Mouse (Mus musculus): Measurements from ENCODE around the gene Shisa9. TPM values are rescaled to one million over a fixed set of nuclear protein-coding genes. Genes with fewer than 3 reads are reported as not detected.

The Shisa9 gene
- total RNA-seq, 2 experiments from 2014 or later = 49.7 to 56.6 TPM

DNA sequence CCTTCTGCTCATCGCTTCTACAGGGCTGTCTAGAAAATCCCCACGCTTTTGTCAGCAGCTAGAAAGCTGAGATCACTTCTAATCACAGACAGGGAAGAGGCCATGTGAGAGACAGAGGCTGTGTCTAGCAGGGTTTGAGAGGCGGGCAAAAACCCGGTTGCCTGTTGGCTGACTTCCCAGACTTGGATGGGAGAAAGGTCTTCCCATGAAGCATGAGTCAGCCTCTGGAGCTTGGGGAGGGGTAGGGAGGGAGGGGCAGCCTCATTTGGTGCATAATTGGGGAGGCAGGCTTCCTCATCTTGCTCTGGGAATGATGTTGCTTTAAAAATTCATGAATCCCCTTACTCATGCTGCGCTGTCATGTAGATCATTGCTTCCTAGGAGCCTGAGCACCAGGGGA, 57.0 kb downstream of the Shisa9 start:
- peak in 1 of 2 experiments; percentile 33 for DNase-seq (ENCODE audit: extremely low spot score in 1 of 2, low spot score in 1 of 2)

DNA sequence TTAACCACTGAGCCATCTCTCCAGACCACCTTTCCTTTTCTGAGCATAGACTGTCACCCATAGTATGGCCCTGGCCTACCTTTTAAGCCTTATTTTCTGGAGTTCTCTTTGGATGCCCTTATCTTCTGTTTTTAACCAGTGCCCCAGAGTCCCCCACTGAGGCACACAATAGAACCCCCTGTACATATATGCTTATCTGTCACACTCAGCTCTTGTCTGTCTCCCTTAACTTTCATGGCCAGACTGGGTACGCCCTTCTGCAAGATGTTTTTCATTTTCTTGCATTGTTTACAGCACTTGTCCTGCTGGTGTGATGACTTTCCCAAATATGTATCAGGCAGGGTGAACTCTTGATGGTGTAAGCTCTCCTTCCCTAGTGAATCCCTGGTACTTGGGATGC, 68.1 kb downstream of the Shisa9 start:
- no peak for DNase-seq (ENCODE audit: extremely low spot score in 1 of 2, low spot score in 1 of 2)

DNA sequence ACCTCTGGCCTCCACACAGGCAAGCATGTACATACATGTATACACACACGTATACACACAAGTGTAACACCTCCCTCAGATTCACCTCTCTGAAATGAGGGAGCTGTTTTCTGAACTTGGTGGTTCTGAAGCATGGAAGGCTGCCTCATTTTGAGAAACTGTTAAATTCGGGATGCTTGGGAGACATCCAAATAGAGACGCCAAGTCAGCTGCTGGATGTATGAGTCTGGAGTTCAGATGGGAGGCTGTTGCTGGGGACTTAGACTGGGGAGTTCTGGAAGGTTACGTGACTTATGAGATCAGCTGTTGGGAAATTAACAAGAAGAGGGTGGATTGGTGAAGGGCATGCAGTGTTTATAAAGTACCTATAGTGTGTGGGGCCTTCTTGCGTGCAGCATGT, 88.7 kb downstream of the Shisa9 start:
- DNase-seq (ENCODE audit: extremely low spot score in 1 of 2, low spot score in 1 of 2) = no peak

DNA sequence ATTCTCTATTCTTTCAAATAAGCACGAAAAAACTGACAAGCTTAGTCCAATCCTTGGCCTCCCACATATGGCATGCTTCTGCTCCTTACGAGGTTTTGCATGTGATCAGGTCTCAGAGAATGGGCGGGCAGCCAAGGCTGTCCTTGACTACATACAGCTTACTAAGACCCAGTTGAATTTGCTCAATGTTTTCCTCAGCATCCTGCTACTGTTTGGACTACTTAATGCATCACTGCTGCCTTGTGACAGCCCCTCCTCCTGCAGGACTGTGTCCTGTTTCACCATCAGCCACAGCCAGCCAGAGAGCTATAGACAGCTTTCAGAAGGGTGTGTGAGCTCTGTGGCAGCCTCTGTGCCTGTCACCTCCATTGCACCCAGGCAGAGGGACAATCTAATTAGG, 92.4 kb downstream of the Shisa9 start:
- no peak for DNase-seq (ENCODE audit: extremely low spot score in 1 of 2, low spot score in 1 of 2)

DNA sequence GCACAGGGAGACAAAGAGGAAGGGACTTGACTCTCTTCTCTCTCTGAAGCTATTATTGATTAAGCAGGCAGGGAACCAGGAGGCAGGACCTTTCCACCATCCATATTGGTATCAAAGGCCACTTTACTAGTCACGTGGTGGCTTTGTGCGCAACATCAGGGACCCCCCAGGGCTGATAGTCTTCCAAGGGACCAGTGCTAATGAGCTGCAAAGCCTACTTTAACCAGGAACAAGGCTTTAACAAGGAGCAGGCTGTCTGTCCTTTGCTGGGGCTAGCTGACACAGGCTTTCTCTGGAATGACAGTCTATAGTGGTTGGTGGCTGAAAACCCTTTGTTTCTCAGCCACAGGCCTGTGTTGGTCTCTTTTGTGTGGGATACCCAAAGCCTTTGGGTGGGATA, 92.8 kb downstream of the Shisa9 start:
- no peak for DNase-seq (ENCODE audit: extremely low spot score in 1 of 2, low spot score in 1 of 2)

DNA sequence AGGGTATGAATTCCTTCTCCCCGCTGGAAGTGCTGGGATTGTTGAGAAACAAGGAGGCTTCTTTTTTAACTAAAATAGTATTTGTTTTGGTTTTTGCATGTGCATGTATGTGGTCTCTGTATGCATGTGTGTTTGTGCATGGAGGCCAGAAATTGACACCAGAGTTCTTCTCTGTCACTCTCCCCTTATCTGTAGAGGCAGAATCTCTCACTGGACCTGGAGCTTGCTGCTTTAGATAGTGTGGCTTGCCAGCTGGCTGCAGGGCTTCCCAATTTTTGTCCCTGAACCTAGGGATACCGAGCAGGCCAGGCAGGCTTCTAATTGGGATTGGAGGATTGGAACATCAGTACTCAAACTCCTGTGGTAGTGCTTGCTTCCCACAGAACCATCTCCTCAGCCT, 99.2 kb downstream of the Shisa9 start:
- DNase-seq (ENCODE audit: extremely low spot score in 1 of 2, low spot score in 1 of 2) = no peak

DNA sequence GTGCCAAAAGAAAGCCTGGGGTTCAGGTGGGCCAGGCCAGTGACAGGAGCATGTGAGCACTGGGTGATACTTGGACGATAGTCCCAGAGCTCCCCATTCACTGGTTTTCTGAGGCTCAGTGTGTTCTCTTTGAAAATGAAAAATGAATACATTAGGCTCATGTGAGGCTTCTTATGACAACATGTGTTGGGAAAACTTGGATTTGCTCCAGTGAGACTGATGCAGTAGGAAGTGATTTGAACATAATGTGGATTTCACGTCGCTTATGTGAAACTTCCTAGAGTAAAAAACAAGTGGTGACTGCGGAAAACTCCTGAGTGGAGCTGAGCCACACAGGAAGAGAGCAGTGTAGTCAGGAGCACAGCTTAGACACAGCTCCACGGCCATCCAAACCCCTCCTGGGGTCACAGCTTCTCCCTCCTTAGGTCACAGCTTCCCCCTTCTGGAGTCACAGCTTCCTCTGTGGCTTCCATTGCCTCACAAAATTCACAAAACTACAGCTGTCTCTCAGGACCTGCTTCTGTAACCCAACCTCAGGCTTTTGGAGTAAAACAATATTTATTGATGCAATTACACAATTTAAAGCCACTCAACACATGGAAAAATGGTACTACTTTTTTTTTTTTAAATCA, 106.8 kb downstream of the Shisa9 start:
- DNase-seq (ENCODE audit: extremely low spot score in 1 of 2, low spot score in 1 of 2) = no peak

DNA sequence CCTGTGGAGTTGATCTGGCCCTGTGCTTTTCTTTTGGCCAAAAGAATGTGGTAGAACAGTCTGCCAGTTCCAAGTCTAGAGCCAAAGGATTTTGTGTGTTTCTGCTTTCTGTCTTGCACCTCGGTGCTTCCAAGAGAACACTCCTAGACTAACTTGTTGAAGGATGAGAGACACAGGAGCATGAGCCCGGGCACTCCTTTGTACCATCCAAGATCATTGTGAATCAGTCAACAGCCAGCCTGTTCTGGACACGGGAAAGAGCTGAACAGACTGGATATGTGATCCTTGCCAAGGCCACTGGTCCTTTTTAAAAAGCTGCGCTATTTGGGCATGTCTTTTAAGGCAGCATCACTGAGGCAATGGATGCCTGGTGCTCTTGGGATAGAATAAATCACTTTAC, 109.3 kb downstream of the Shisa9 start:
- DNase-seq (ENCODE audit: extremely low spot score in 1 of 2, low spot score in 1 of 2) = no peak

DNA sequence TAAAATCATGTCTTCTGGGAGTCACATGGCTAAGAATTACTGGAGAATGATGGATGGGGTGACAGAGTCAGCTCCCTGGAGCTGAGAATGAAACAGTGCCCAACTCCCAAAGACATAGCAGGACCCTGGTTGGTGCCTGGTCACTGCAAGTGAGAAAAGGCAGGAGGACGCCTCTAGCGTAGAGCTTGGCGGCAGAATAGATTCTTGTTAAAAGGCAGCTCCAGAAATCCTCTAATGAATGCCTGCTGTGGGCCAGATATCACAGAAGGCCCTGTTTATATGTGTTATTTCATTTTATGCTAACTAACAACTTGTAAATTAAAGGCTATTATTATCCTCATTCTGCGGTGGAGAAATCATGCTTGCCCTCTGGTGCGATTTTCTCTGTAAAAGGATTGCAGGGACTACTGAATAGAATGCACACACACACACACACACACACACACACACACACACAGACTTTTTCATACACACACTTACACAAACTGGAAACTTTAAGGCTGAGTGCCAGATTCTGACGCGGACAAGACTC, 110.9 kb downstream of the Shisa9 start:
- no peak for DNase-seq (ENCODE audit: extremely low spot score in 1 of 2, low spot score in 1 of 2)

DNA sequence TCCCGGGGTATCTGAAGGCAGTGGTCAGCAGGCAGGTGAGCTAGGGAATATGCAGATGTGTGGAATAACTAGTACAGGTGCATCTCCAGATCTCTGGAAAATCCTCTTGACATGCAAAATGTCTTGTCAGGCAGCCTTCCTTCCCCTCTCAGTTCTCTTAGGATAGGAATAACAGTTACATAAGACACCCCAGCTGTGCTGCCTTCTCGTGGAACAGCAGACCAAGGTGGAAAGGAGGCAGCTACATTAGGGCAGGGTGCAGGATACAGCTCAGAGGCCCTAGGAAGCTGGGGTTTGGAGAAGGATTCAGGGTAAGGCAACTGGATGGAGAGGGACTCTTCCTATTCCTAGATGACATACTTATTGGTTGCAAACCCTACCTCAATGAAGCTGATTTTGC, 111.5 kb downstream of the Shisa9 start:
- DNase-seq (ENCODE audit: extremely low spot score in 1 of 2, low spot score in 1 of 2) = no peak

DNA sequence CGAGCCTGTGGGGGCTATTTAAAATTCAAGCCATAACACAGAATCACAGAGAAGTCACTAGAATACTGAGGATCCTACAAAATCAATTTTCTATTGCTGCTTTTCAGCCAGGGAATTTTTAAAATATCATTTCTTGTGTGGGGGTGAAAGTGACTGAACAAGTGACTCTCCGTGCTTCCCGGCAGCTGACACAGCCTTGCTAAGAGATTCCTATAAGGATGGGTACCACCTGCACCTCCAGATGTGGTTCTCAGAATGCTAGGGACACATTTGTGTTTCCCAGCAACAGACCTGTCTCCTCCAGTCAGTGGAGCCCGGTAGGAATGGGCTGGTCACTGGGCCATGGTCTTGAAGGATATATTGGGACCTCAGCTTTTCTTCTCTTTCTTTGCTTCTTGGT, 124.5 kb downstream of the Shisa9 start:
- no peak for DNase-seq (ENCODE audit: extremely low spot score in 1 of 2, low spot score in 1 of 2)

DNA sequence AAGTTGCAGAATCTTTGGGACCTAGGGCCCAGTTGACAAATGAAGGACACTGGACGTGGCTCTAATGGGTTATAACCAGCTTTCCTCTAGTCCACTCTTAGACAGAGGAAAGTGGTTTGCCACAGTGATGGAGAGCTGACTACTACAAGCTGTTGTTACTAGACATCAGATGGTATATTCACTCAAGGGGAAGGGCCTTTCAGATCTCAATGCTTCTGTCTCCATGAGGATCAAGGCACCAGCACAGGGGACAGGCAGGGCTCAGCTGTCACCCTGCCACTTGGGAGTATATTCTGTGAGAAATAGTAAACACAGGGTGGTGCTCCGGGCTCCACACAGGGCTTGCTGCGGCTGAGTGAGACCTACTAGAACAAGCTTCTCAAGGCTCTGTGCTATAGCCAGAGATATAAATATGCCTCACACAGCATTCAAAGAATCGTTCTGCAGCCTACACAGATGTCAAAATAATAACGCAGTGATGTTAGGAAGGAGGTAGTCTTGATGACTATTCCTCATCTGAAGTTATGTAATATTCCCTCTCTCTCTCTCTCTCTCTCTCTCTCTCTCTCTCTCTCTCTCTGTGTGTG, 127.0 kb downstream of the Shisa9 start:
- DNase-seq (ENCODE audit: extremely low spot score in 1 of 2, low spot score in 1 of 2) = no peak

DNA sequence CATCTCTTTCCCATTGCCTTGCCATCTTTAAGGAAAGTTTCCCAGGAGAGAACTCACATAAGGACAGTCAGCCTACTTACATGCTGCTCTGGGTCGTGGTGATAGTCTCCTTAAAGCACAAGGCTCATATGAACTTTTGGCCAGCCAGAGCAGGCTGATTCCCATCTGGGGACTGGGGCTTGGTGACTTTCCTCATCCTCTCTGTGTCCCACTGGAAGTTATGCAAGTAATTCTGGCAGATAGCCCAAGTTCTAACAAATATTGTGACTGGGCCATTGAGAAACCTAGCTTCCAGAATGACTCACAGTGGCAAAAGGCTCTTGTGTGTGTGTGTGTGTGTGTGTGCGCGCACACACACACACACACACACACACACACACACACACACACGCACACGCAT, 130.5 kb downstream of the Shisa9 start:
- no peak for DNase-seq (ENCODE audit: extremely low spot score in 1 of 2, low spot score in 1 of 2)

DNA sequence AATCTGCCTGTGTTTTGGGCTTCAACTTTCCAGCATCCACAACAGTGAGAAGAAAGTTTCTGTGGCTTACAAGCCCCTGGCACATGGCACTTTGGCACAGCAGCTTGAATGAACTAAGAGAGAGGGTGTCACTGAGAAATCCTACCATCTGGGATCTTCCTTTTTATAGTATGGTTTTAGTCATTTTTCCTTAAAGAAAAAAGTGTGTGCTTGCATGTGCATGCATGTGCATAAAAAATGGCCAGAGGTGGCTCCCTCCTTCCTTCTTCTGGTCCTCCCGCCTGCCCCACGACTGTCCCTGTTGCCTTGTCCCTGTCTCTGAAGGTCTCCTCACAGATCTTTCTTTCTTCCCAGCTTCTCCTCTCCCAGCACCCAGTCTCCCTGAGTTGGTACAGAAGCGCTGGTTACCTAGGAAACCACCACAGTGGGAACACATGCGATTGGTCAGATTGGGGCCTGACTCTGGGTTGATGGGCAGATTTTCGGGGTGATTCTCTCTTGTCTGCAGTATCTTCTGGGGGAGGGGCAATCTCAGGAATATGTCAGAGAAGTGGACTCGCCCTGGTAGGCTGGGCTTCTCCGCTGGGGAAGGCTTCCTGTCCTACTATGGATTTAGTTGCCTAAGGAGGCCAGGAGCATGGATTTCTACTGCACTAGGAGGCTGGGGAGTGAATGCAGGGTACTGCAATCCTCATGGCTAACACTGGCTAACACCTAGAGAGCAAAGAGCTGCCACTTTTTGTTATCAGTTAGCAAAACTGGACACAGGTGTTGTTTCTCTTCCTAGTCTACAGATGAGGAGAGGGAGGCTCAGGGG, 131.3 kb downstream of the Shisa9 start:
- DNase-seq (ENCODE audit: extremely low spot score in 1 of 2, low spot score in 1 of 2) = no peak

DNA sequence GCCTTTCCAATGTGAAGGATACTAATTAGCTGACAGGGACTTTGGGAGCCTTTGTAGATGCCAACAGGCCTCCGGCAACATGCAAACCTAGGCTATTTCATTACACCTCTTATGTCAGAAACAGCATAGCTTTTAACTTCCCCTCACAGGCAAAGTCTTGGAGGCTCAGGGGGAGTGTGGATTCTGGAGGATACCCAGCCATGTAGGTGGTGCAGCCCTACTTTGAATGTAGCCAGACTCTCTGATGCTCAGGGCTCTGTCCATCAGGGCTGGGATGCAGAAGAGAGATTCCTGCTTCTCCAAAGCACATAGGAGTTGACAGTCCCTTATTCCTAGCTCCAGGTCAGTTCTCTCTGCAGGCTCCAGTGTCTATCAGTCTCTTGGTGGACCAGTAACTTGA, 133.0 kb downstream of the Shisa9 start:
- DNase-seq (ENCODE audit: extremely low spot score in 1 of 2, low spot score in 1 of 2) = no peak

DNA sequence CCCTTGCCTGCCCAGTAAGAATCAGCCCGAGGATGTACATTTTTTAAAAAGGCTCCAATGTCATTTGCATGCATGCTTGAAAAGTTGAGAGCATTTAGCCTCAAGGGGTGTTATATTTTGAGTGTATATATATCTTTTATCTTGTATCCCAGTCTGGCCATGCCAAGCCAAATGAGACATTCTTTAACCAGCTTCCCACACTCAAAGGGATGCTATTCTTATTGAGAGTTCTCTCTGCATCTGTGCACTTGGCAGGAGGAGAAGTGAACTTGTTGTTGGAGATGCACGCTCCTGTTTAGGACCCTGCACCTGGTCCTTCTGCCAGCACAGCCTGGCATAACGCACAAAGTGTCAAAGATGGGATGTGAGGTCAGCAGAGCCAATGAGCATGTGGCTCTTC, 135.6 kb downstream of the Shisa9 start:
- no peak for DNase-seq (ENCODE audit: extremely low spot score in 1 of 2, low spot score in 1 of 2)

DNA sequence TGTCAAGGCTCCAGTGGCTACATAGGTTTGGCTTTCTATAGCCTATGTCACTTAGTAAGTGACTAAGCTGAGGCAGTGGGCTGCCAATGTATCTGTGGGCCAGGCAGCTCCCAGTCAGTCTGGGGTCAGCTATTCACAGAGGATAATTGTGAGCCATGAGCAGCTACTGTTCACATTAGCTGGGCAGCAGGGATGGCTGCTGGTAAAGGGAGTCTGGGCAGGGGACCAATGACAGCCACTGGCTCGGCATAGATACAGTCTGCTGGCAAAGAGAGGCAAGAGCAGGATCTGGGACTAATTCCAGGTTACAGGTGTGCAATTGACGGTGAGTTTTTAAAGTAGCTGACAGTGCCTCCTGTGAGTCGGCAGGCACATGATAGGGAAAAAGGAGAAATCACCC, 145.9 kb downstream of the Shisa9 start:
- DNase-seq (ENCODE audit: extremely low spot score in 1 of 2, low spot score in 1 of 2) = no peak

DNA sequence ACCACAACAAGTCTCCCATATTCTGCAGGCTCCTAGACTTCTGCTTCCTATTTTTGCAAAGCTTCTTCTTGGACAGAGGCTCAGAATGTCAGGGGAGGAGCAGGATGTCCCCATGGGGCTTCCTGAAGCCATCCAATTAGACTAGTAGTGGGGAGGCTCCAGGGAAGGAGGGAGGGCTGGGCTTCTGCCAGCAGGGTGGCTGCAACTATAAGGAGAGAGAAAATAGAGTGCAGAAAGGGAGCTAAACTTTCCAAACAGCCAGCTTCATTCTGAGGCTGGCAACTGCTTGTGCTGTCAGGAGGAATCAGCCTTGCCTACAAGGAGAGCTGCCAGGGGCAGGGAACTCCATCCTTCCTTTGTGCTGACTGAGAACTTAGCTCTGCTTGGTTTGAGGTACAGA, 162.8 kb downstream of the Shisa9 start:
- peak in 1 of 2 experiments; percentile 6 for DNase-seq (ENCODE audit: extremely low spot score in 1 of 2, low spot score in 1 of 2)

DNA sequence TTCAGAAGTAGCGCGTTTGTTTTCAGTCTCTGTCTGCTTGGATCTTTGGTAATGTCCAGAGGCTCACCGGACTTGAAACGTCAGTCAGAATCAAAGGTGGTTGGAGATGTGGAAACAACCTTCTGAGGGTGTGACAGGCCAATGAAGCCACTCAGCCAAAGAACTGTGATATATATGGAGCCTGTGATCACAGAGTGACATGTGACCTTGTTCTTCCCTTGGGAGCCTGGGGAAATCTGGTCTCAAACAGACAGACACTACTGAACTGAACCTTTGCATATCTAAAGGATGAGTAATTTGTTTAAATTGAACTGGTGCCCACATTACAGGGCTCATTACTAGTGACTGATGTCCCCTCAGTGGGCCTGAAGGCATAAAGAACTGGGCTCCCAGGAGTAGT, 168.1 kb downstream of the Shisa9 start:
- no peak for DNase-seq (ENCODE audit: extremely low spot score in 1 of 2, low spot score in 1 of 2)

DNA sequence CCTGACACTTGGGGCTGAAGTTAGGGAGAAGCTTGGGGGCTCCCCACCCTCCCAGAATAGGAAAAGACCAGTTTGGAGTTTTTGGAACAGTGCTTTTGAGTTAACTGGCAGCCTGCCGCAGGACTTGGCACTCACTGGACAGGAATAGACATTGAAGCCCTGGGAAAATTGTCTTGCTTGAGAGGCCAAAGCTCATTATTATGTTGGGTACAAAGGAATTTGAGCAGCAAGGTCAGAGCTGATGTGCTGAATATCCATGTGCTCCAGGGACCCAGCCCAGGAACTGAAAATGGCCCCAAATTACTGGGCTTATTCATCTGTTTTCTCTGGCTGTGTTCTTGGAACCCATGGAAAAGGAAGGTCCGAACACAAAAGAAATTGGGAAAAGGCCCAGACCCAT, 170.6 kb downstream of the Shisa9 start:
- DNase-seq (ENCODE audit: extremely low spot score in 1 of 2, low spot score in 1 of 2) = peak in 1 of 2 experiments; percentile 36

DNA sequence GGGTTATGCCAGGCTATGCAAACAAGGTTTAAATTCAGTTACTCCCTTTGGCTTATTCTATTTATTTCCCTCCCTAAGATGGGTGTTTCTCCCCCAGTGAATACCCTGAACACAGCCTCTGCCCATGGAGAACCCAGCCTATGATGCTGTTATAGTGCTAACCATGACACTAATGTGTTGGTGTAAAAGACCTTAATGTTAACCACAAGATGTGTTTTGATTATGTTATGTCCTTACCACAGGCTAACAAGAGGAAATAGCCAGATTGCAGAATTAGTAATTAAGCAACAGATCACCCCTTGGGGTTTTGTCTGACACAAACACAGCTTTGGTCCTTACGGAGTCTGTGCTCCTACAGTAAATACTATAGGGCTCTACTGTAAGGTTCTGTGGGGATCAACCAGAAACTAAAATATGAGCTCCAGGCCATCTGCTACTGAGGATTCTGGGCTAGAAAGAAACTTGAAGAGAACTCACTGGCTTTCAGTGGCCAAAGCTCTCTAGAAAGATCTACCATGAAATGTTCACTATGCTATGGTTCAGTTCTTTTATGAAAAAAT, 189.6 kb downstream of the Shisa9 start:
- DNase-seq (ENCODE audit: extremely low spot score in 1 of 2, low spot score in 1 of 2) = no peak
